Mouse (Mus musculus) adrenal gland, adult 10 weeks (tissue): Measurements from ENCODE around the gene Tulp4. TPM values are rescaled to one million over a fixed set of nuclear protein-coding genes. Genes with fewer than 3 reads are reported as not detected.

ENCODE experiments used
- polyA plus RNA-seq: library from polyadenylated mRNA; stranded (reverse); fragments of 350-450 nt; fragmentation: Illumina TruSeq; extraction: RNeasy Lipid Tissue Mini Kit (QIAGEN cat#74804); gene quantifications from one replicate; pipeline ENCODE4 v1.2.3, GENCODE M21; 2014; ENCODE audit warnings: low read depth, low replicate concordance

Gene Tulp4
- polyA plus RNA-seq, result 69.2 TPM

GRCm38 (mm10) chr17:6106361-6107014 lies at the start of gene Tulp4:
Tulp4 (plus strand) TSS chr17:6106437.

GRCm38 (mm10) chr17:6079287-6080122 lies 26.7 kb upstream of the Tulp4 start, which contains the start of the genes Serac1 and Gtf2h5:
Serac1 (minus strand) TSS chr17:6079741.
Gtf2h5 (plus strand) TSS chr17:6079786.

GRCm38 (mm10) chr17:6256400-6257069 lies 150.3 kb downstream of the Tulp4 start, which contains the start of gene Tmem181a:
Tmem181a (plus strand) TSS chr17:6256860.

Other genes with a start within 250 kb of the Tulp4 start
- 3.4 TPM for gene Synj2, start 165.2 kb upstream of the Tulp4 start, polyA plus RNA-seq
- gene Serac1, start 26.7 kb upstream of the Tulp4 start, polyA plus RNA-seq, result 4.7 TPM
- gene Gtf2h5, start 26.7 kb upstream of the Tulp4 start, polyA plus RNA-seq, result 49.9 TPM
- gene Tmem181a, start 150.4 kb downstream of the Tulp4 start, polyA plus RNA-seq, result 18.4 TPM
- 1.5 TPM for gene Dynlt1a, start 211.1 kb downstream of the Tulp4 start, polyA plus RNA-seq